Mouse (Mus musculus): ENCODE measurements at regions not wholly inside any gene's neighbourhood (a gene's known extent, or its start where the extent isn't known, plus 50 kb on each side); places are given as distances from the start of the nearest gene placed in this dataset.

GRCm38 (mm10) chr2:56025059-56025458 is 589.3 kb downstream of the Kcnj3 start:
- peak; percentile 66; the same call in 1 of the 2 replicates for ATAC-seq (replicated peaks; ENCODE audit: low read depth, poor library complexity, severe bottlenecking)

GRCm38 (mm10) chr2:56028958-56029357 is 593.2 kb downstream of the Kcnj3 start:
- no peak for ATAC-seq (replicated peaks; ENCODE audit: low read depth, poor library complexity, severe bottlenecking)

Measured in common myeloid progenitor, adult 5-6 weeks (primary cell).